Mouse (Mus musculus): ENCODE results near the gene Pif1. TPM values are rescaled to one million over a fixed set of nuclear protein-coding genes. Genes with fewer than 3 reads are reported as not detected.

Gene Pif1
- under 1 TPM in 3 of 4 experiments, not detected in 1; 0.06 to 0.49 (median 0.22) TPM for total RNA-seq (2022)

DNA sequence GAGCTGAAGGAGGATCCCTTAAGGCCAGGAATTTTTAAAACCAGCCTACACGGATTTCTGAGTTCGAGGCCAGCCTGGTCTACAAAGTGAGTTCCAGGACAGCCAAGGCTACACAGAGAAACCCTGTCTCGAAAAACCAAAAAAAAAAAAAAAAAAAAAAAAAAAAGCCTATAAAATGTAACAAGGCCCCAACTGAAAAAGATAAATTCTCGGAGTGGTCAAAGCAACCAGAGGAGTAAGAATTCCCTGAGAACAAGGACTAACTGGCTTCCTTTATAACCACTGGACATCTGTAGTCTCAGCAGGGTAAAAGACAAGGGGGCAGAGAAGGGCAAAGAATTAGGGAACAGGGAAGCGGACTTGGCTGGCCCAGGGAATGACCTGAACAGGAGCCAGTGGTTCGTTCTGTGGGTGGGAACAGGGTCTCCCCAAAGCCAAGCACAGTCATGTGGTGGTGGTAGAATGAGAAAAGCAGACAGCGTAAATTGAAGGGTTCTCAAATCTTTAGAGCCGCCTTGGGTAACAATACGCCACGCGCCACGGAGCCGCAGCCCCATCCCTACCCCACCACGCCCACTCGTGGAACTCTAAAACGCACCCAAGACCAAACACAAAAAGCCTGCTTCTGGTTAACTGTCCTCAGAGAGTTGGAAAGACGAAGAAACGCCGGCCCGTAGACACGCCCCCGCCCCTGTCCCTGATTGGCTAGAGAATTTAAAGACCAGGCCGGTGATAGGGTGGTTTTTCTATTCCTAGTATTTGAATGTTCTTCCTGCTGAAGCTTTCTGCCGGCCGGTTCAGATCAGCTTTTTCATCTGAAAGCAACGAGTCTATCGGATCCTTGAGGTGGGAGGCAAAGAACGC is at the start of gene Pif1:
Pif1 (plus strand) TSS at position 755 of the 864 bp plus-strand sequence.
- peak; percentile 78 for DNase-seq

DNA sequence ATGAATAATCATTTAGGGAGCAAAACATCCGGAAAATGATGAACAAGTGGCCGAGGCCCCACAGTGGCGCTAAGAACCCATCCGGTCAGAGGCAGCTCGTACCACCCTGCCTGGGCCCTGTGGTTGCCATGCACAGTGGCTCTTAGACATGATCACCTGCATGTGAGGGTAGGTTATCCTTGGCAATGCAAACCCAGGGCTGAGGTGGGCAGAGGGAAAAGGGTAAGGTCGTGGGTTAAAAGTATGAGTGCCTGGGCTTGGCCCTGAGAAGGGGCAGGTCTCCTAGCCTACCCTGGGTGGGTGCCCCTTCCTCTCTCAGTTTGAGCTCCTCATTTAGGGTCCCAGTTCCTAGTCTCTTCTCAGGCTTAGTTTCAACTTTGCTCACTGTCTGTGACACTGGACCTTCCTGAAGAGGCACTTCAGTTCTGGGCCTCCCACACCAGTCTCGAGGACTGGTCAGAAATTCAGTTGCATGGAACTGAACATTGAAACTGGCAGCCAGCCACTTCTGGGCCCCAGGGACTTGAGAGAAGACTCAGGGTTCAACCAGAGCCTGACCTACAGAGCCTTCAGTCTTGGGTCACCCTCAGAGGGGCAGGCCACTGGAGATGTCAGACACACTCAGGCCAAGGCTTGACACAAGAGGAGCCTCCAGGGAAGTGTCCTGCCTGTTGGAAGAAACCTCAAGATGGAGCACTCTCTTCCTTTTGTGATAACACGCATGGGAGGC is 48.9 kb upstream of the Pif1 start:
- no peak for DNase-seq

DNA sequence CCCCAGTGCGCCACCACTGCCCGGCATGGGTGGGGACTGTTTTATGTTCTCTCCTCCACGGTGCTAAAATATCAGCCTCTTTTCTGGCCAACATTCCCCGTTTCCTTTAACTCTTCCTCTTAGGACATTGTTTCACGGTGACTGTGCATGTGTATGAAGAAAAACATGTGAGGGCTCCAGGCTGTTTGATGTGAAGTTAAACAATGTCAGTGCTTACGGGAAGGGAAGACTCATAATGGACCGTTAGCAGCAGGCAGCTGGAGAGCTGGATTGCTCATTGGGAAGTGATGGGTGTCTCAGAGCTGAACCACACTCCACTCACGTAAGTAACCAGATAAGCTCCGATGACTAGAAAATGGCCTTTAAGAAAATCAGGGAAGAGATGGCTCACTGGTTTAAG is 47.3 kb upstream of the Pif1 start:
- no peak for DNase-seq

DNA sequence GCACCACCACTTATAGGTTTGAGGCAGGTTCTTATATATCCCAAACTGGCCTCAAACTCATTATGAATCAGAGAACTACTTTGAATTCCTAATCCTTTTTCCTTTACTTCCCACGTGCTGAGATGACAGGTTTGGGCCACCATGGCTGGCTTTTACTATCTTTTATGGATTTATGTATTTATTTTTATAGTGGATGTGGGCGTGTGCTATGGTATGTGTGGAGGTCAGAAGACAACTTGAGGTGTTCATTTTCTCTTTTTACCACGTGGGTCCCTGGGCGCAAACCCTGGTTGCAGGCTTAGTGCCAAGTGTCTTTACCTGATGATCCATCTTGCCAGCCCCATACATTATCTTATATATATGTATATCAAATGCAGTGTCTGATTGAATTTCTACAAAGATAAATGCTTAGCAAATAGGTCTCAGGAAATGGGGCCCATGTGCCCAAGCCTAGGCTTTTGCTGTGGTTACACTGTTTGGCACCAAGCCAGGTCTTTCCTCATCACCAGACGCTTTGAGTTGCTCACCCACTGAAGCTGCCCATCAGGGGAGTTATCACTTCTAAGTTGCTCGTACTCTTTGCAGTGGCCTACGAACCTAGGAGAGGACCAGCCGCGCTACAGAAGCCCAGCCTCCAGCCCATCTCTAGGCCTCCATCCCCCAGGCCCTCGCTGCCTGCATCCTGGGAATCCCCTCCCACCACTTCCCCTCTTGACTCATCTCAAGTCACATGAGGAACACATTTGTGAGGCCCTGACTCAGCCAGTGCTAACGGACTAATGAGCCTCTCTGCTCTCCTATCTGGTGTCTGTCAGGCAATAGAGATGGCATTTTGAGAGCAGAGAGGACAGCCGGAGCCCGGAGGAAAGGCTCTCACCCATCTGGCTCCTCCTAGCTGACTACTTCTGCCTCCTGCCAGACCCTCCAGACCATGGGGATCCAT is 45.6 kb upstream of the Pif1 start:
- DNase-seq = peak; percentile 76

DNA sequence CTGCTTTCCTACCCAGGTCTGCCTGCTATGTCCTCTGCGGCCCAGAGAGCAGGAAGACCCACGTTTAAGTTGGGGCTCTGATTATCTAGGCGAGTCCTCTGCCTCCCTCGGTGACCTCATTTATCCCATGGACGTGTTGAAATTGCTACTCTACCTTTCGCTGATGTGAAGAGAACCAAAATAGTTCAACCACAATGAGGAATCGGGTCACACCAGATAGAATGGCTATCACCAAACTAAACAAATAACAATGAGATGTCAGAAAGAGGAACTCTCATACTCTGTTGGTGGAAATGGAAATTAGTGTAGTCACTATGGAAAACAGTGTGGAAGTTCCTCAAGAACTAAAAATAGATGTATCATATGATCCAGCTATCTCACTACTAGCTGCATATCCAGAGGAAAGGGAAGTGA is 44.8 kb upstream of the Pif1 start:
- DNase-seq = no peak

DNA sequence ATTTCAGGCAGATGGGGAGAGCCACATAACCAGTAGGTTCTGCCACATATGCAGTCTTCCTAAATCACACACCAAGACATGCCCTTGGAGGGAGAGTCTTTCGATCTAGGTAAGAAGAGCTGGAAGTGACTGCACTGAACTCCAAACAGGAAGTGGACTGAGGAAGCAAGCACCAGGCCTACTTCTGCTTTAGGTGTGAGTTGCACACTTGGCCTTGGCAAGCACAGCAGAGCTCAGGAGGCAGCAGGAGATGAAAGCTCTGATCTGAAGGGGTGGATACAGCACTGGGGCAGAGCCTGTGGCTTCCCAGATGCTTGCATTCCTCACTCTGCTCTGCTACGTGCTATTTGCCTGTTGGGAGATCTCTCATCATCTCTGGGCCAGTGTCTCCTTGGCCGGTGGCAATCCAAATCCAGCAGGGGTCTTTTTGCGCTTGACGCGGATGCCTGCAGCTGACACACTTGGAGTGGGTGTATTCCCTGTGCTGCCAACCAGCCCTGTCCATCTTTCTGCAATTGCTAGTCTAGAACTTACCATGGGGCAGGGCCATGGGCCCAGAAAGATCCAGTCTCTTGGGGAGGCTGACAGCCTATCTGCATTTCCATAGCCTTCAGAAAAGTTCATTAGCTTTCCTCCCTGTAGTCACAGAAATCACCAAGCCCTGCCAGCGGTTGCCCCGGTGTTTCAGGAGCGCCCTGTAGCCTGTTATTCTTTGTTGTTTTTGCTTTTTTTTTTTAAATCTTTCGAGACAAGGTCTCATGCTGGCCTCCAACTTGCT is 41.1 kb upstream of the Pif1 start:
- DNase-seq = no peak

DNA sequence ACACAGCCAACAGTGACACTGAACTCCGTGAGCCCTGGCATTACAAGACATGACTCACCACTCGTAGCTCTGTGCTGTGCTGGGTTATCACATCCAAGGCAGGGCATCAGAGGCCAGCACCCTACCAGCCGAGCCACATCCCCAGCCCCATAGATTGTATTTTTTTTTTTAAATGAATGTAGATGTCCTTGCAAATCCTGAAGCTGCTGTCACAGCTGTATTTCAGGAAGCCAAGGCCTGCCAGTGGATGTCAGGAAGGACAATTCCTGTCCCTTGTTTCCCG is 40.6 kb upstream of the Pif1 start:
- DNase-seq = peak; percentile 88

DNA sequence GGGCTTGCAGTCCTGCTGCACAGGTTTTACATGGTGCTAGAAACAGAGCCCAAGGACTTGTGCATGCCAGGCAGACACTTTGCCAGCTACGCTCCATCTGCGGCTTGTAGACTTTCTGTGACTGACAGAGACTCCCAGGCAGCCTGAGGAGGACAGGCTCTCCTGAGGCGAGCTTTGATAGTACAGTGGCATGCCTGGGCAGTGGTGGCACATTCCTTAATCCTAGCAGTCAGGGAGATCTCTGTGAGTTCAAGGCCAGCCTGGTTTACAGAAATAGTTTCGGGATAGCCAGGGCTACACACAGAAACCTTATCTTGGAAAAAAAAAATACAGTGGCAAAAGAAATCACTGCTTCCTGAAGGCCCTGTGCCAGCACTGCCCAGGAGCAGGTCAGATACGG is 39.8 kb upstream of the Pif1 start:
- DNase-seq = no peak

DNA sequence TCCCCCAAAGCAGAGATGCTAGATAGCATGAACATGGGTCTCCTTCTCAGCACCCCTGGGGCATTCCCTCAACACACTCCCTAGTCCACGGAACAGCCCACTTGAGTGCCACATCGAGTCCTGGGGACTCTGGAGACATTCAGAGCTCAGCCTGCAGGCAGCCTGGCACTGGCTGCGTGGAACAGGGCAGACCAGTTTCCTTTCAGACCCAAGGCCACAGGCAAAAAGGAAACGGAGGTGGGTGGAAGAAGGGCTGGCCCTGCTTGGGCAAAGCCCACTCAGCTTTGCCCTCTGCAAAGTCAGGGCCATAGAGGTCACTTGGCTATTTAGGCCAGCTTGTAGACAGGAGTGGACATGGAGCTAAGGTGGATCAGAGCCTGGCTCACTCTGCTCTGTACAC is 39.1 kb upstream of the Pif1 start:
- DNase-seq = no peak

DNA sequence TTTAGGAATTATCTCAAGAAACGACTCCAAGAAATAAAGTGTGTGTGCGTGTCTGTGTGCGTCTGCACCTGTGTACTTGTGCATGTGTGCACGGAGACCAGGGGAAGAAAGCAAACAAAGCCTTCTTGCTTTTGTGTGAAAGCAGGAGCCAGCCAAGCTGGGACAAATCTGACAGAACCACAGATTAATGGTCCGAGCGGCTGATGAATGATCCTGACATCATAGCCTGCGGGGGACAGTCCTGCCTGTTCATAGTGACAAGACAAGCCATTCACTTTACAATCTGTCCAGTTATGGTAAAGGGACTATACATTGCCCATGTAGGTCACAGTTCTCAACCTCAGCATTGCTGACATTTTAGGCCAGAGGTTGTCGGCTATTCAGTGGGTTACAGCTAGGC is 38.6 kb upstream of the Pif1 start:
- DNase-seq = no peak

DNA sequence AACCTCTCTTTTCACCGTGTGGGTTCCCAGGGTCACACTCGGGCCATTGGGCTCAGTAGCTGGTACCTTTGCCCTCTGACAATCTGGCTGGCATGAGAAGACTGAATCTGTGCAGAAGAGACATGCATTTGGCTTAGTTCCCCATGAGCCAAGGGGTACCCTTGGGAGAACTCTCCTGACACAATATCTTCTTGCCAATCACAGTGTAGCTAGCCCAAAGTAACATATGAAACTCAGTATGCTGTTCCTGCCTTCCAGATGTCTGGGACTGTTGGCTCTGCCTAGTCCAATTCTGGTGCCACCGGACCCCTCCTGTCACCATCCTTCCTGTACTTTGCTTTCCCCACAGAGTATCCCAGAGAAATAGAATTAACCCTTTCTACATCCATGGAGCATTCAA is 37.8 kb upstream of the Pif1 start:
- no peak for DNase-seq

DNA sequence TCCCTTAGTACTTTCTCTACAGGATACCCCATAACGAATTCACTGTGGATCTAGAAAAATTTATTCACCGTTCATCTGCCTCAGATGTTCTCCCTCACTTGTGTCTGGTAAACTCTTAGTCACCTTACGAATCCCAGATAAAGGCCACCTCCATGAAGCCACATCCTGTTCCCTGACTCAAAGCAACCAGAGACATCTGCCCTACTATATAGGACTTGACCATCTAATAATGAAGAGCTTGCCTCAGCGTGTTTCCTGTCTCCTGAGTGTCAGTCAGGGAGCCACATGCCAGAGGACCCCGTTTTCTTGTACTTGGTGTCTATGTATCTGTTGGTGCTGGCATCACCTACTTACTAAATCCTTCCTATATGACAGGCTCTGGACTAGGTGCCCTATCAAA is 37.3 kb upstream of the Pif1 start:
- no peak for DNase-seq

DNA sequence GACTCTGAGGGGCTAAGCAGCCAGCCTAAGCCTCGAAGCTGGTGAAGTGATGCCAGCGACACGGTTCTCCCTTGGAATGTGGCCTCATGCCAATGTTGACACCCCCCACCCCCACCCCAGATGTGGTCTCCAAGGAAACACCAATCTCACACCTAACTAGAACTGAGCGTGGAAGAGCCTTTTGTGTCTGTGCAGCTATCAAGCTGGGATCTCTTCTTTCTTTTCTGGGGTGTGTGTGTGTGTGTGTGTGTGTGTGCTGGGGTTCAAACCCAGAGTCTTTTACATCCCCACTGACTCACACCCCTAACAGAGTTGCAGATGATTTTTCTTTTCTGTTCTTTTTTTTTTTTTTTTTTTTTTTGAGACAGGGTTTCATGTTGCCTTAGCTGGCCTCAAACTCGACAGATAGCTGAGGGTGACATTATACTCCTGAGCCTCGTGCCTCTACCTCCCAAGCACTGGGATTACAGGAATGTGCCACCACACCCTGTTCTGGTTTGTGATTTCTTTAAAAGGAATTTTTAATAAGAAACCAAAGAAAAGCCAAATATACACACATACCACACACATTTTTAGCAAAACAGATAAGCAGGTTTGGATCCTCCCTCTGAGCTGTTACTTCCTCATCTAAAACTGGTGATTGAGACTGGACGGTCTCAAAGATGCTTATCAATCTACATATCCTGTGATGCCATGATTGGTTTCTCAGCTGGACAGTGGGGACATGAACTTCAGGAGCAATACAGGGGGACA is 36.7 kb upstream of the Pif1 start:
- no peak for DNase-seq

DNA sequence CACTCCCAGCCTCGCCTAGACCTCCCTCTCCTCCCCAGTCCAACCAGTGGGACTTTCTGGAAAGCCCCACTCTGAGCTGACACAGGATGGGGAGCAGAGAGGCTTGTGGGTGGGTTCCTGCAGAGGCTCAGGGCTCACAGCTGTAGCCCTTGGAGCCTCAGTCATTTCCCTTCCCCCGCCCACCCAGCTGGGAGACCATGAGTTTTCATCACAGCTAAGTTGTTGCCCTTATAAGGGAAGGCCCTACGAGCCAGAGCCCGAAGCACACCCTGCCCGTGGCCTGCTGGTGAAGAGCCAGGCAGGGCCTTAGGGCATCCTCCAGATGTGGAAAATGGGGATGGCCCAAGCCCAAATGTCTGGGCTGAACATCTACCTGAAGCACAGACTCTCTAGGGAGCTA is 35.9 kb upstream of the Pif1 start:
- peak; percentile 74 for DNase-seq

DNA sequence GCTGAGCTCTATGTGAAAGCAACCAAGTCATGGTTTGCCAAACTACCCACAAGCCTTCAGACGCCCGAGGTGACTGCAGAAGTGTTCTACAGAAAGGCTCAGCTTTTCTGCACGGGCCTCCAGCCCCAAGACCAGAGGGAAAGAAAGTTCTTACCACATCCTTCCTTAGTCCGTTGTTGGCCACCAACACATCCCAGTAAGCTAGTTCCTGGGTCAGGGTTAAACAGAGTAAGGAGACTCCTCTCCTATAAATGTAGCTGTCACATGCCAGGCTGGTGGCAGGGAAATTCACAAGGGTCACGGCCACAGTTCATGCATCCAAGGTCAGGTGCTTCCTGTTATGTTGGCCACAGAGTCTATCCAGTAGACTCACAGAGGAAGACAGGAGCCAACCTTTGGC is 34.8 kb upstream of the Pif1 start:
- peak; percentile 80 for DNase-seq

DNA sequence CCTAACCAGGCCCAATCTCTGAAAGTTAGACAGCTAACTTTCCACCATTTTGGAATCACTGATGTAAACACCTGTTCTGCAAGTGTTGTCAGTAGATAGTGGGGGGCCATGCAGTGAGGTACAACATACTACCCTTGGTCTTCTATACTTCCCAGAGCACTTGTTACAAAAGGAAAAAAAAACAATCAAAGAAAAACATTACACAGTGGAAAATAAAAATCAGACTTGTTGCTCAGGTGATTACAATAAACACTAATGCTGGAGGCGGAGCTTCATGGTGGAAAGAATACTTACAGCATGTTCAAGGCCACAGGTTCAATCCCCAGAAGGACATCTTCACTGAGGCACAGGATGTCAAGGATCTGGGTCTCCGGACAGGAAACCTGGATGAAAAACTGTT is 34.2 kb upstream of the Pif1 start:
- DNase-seq = no peak

DNA sequence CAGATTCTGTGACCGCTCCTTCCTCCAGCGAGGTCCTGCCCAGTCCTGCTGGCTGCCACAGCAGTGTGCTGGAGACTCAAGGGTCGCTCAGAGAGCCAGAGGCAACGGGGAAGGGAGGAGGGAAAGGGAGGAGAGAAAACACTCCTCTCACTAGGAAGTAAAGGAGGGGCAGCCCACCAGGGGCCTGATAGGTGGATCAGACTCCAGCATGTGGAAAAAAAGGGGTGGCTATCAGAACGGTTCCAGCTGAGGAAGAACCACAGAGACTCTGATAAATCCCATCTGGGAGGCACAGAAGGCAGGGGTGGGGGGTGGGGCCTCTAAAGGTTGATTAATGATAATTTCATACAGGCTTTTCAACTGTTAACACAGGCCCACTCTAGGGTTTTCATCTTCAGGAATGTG is 32.0 kb upstream of the Pif1 start:
- no peak for DNase-seq

DNA sequence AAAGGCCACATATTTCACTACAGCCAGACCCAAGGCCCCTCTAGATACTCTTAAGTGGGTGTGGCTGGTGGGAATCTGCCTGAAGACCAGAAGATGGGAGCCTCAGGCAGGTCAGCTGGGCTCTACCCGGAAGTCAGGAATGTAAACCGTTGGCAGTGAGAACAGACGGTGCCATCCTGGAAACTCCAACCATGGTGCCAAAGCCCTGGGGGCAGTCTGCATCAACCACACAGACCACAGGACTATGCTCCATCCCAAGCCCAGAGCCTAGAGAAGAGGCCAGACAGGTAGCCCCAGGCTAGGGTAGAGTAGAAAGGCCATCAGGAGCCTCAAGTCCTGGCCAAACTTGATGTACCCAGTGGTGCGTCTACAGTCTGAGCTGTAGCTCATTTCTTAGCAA is 31.3 kb upstream of the Pif1 start:
- DNase-seq = no peak

DNA sequence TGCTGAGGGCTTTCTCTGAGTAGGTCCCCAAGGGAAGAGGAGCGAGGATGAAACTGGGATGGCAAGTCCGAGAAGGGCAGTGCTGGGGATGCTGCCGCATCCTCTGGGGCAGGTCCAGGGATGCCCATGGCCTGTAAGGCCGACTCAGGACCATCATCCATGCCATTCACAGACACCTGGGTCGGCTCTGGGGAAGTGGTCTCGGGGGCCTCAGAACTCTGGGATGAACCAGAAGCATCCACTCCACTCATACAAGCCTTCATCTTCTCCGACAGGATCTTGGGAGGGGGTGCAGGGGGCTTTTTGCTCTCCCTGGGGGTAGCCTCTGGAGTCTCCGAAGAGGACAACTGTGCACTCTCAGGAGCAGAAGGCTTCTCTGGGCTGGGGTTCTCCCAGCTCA is 30.6 kb upstream of the Pif1 start:
- no peak for DNase-seq

DNA sequence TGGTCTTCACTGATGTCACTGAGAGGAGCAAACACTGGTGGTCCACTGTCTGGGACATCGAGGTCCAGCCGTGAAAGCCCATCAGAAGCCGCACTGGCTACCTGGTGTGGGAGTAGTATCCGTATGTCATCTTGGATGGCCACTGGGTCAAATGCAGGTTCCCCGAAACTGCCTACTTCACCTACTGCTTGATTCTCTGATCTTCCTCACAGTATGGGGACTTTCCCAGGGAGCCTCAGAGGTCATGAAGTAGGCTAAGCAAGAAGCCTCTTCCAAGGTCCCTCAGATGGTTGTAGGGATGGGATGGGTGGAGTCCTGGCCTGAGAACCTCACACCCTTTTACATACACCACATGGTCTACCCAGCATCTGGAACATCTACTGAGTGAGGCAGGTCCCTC is 30.0 kb upstream of the Pif1 start:
- no peak for DNase-seq

DNA sequence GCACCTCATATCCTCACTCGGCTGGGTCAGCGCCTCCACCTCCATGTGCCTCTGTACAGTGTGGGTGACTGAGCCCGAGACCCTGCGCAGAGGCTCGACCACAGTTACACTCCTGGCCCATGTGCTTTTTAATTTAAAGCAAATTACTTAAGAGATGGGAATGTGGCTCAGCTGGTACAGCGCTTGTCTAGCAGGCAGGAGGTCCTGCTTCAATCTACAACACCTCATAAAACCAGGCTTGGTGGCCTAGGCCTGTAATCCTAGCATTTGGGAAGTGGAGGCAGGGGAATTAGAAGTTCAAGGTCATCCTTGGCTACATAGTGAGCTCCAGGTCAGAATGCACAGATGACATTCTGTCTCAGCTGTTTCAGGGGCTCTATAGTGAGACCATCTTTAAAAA is 28.2 kb upstream of the Pif1 start:
- no peak for DNase-seq

DNA sequence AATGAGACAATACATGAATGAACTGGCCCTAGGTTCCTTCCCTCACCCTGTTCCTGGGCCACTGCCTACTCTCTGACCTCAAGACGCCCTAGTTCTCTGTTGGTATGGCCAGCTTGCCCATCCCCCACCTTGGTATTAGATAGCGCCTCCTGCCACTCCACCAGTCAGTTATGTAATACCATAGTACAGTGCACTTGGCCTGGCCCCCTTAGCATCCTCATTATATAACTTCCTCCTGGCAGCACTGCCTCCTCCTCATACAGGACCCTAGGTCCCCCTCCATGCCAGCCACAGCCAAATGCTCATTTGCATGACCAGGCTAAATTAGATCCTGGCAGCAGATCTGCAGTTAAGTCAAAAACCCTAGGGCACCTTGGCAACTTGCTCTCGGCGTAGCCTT is 25.9 kb upstream of the Pif1 start:
- peak; percentile 61 for DNase-seq

Measured in adrenal gland, adult 8-10 months (tissue).